ENCODE assay signal across 14 mouse cellular contexts in the genomic region with DNA sequence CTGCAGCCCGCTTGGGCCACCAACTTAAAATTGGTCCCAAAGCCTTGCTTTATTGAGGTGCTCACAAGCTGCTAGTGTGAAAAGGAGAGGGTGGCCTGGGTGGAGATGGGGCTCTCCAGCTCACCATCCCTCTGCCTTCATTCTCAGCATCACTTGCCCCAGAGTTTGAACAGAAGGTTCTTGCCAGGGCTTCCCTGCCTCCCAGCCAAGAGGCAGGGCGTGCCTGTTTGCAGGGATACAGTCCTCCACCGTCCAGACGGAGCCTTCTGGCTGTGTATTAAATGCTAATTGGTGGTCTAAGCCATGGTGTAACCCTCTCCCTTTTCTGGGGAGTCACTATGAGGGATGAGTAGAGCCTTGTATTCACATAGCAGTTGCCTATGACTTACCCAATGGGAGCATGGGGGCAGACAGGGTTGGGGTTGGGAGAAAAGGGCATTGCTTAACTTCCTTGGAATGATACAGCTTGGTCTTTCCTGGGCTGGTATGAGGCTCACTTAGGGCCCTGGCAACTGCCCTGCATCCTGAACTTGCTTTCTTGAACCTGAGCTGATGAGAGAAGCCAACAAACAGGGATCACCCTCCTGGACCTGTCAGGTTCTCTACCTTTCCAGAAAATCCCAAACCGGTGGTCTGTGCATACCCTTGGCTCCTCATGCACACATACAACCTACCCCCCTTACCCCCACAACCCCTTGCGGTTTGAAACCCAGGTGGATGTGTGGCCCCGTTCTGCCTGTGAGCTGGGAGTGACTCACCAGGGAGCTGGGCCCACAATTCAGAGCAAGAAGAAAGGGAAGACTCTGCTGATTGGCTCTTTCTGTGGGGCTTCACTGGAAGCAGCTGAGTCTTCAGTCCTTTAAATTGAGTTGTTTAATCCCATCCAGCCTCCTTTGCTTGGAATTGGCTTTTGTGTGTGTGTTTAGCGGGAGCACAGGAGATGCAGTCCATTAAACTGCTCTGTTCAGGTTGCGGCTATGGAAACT. TPM values are rescaled to one million over a fixed set of nuclear protein-coding genes. Genes with fewer than 3 reads are reported as not detected.
DNase-seq lines count a peak whose midpoint lies in the region; ATAC-seq and TF ChIP-seq lines count a peak whose summit lies in the region.
"Had no signal": no experiment of that assay in that cellular context is flagged by ENCODE, and none has a peak within 500 bp of the region (broad histone marks: within the 10 kb centered on the region; RNA-seq: fewer than 3 reads in every experiment).

No protein-coding gene starts in this region.

- H3K36me3 ChIP-seq in hindbrain, postnatal 0 days (ENCODE audit: insufficient read depth, low read length): peaks cover 24% of the 10 kb centered on the region
- H3K36me3 ChIP-seq in hindbrain, embryonic 10.5 days: peaks cover 83% of the 10 kb centered on the region
- no peaks in the 10 kb centered on the region for H3K36me3 ChIP-seq in midbrain, embryonic 11.5 days (ENCODE audit: control insufficient read depth, insufficient read depth, low read length)

- WGBS in hindbrain, postnatal 0 days: 66% methylated on average over 9 of the region's 9 CpGs
- 83% methylated on average over 9 of the region's 9 CpGs for WGBS in hindbrain, embryonic 10.5 days
- WGBS in midbrain, embryonic 11.5 days: 62% methylated on average over 9 of the region's 9 CpGs

- TF ChIP-seq CTCF in hindbrain, postnatal 0 days (IDR thresholded peaks at IDR 0.05; ENCODE audit: low read depth): no peak

- DNase-seq in cerebellum, postnatal 25 days: peak; percentile 50 to 57
- no peak for DNase-seq in cerebellum, adult 11-12 months
- peak; percentile 21 for DNase-seq in hindbrain, postnatal 0 days (ENCODE audit: low spot score)
- no peak for DNase-seq in hindbrain, embryonic 10.5 days (ENCODE audit: low spot score)
- peak; percentile 27 for DNase-seq in 416B (ENCODE audit: low read depth)
- DNase-seq in midbrain, embryonic 11.5 days (ENCODE audit: low spot score, missing footprints): peak; percentile 77
- no peak for DNase-seq in frontal cortex, postnatal 14 days (ENCODE audit: low spot score in 2 of 2)
- DNase-seq: kidney, postnatal 25 days; lung, adult 18-20 months; lung, postnatal 4 days had no signal

- no peak for ATAC-seq in hindbrain, postnatal 0 days
- no peak for ATAC-seq in midbrain, embryonic 11.5 days (ENCODE audit: low FRiP score)
- no peak for ATAC-seq in megakaryocyte-erythroid progenitor cell, adult 5-6 weeks (replicated peaks; ENCODE audit: low FRiP score, low TSS enrichment, poor library complexity, severe bottlenecking)

- H3K4me3 ChIP-seq in hindbrain, postnatal 0 days (ENCODE audit: low read length): no peak overlapping the region
- no peak overlapping the region for H3K4me3 ChIP-seq in hindbrain, embryonic 10.5 days
- H3K4me3 ChIP-seq in midbrain, embryonic 11.5 days (ENCODE audit: low read depth, low read length): no peak overlapping the region
- H3K4me3 ChIP-seq: embryonic facial prominence, embryonic 13.5 days; myocyte had no signal

- H3K27ac ChIP-seq in hindbrain, postnatal 0 days: no peak overlapping the region
- H3K27ac ChIP-seq in hindbrain, embryonic 10.5 days: no peak overlapping the region
- H3K27ac ChIP-seq in midbrain, embryonic 11.5 days (ENCODE audit: low read depth, low read length): no peak overlapping the region
- H3K27ac ChIP-seq: embryonic facial prominence, embryonic 13.5 days had no signal

- no peaks in the 10 kb centered on the region for H3K9me3 ChIP-seq in hindbrain, postnatal 0 days (ENCODE audit: low read length)
- H3K9me3 ChIP-seq in hindbrain, embryonic 10.5 days: no peaks in the 10 kb centered on the region
- no peaks in the 10 kb centered on the region for H3K9me3 ChIP-seq in midbrain, embryonic 11.5 days (ENCODE audit: control insufficient read depth, low read length)
- H3K9me3 ChIP-seq: embryonic facial prominence, embryonic 13.5 days; G1E had no signal

- H3K9ac ChIP-seq in hindbrain, postnatal 0 days (replicated peaks; ENCODE audit: low read length): no peak overlapping the region
- no peak overlapping the region for H3K9ac ChIP-seq in midbrain, embryonic 11.5 days (ENCODE audit: low read length)
- H3K9ac ChIP-seq: embryonic facial prominence, embryonic 13.5 days had no signal

- H3K4me1 ChIP-seq in hindbrain, postnatal 0 days (ENCODE audit: insufficient read depth, low read length): no peaks in the 10 kb centered on the region
- H3K4me1 ChIP-seq in hindbrain, embryonic 10.5 days (replicated peaks): no peaks in the 10 kb centered on the region
- H3K4me1 ChIP-seq in midbrain, embryonic 11.5 days (ENCODE audit: control insufficient read depth, insufficient read depth, low read length): no peaks in the 10 kb centered on the region
- H3K4me1 ChIP-seq: embryonic facial prominence, embryonic 13.5 days had no signal

- H3K4me2 ChIP-seq in hindbrain, postnatal 0 days (ENCODE audit: low read depth, low read length): no peak overlapping the region
- no peak overlapping the region for H3K4me2 ChIP-seq in midbrain, embryonic 11.5 days
- H3K4me2 ChIP-seq: embryonic facial prominence, embryonic 13.5 days had no signal

- H3K27me3 ChIP-seq in hindbrain, postnatal 0 days (ENCODE audit: insufficient read depth, low read length): no peaks in the 10 kb centered on the region
- no peaks in the 10 kb centered on the region for H3K27me3 ChIP-seq in hindbrain, embryonic 10.5 days (ENCODE audit: insufficient read depth, poor library complexity, severe bottlenecking)
- no peaks in the 10 kb centered on the region for H3K27me3 ChIP-seq in midbrain, embryonic 11.5 days (ENCODE audit: control insufficient read depth, insufficient read depth, low read length)
- H3K27me3 ChIP-seq: embryonic facial prominence, embryonic 13.5 days had no signal

RNA-seq across cellular contexts. Expression of a gene that starts 36.0 kb away (rescaled TPM):
- 42.1 and 44.1 TPM in 2 replicates for total RNA-seq in hindbrain, postnatal 0 days (2014; rRNA removed)
- 22.4 and 26.1 TPM in 2 replicates for polyA plus RNA-seq in hindbrain, postnatal 0 days (2015; fragmentation: Nextera tagmentation; extraction: Ambion mirVana)
- 28.0 and 31.9 TPM in 2 replicates for polyA plus RNA-seq in hindbrain, embryonic 10.5 days (2016; fragmentation: Nextera tagmentation; extraction: Ambion mirVana)
- 31.9 and 33.8 TPM in 2 replicates for polyA plus RNA-seq in midbrain, embryonic 11.5 days (2014; fragmentation: Nextera tagmentation; extraction: Ambion mirVana)
- 50.2 and 53.9 TPM in 2 replicates for total RNA-seq in megakaryocyte-erythroid progenitor cell, adult 5-6 weeks (2014; fragmentation: Nextera tagmentation)
- 19.8 and 23.7 TPM in 2 replicates for total RNA-seq in megakaryocyte-erythroid progenitor cell, adult 5-6 weeks (2017)

Comparison
In these comparisons a context has a peak if more than half of its experiments do, and no peak if none do; other contexts are left out.
1. DNase-seq: peak in cerebellum, postnatal 25 days (2 of 2), hindbrain, postnatal 0 days (single experiment), 416B (single experiment) and midbrain, embryonic 11.5 days (single experiment); none in cerebellum, adult 11-12 months (single experiment), hindbrain, embryonic 10.5 days (single experiment) and frontal cortex, postnatal 14 days (0 of 2).